Mouse (Mus musculus) cerebellum, adult 9-11 months (tissue): ENCODE data around the gene Rhou.

Experiments used
- DNase-seq: peaks from one replicate; pipeline ENCODE4 v3.0.0; 2022

Gene Rhou

DNA sequence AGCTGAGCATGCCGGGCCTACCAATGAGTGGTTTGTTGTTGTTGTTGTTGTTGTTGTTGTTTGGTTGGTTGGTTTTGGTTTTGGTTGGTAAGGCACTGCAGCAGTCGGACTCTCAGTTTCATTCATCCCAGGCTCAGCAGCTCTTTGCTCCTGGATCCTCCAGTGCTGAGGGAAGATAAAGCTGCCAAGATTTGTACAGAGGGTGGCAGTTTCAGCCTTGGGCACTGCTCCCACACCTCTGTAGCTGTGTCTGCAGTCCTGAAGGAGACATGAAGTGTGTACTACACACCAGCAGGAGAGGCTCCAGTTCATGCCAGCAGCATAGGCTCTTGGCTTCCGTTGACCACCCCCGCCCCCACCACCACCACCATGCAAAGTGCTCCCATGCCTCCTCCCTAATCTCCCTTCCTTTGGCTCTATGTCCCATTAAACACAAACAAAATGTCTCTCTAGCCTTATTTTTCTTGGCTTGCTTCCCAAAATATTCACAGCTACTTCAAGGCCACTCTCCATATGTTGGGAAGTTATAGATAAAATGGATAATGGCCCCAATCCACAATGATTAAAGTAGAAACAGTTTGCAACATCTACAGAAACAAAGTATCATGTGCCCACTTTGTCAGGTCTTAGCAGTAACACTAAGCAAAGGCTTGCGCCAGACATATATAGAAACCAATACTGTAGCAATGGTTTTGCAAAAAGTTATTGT is 2.2 kb upstream of the Rhou start:
- DNase-seq = no peak

DNA sequence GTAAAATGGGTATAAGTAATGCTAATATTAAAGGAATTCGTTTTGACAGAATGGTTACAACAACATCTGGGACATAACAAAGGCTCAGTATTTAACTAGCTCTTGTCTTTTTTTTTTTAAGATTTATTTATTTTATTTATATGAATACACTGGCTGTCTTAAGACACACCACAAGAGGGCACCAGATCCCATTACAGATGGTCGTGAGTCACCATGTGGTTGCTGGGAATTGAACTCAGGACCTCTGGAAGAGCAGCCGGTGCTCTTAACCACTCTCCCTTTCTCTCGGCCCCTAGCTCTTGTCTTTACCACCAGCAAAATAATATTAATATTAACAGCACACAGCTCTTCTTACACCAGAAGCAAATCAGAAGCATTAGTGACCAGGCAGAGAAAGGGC is 1.1 kb upstream of the Rhou start:
- DNase-seq = no peak

DNA sequence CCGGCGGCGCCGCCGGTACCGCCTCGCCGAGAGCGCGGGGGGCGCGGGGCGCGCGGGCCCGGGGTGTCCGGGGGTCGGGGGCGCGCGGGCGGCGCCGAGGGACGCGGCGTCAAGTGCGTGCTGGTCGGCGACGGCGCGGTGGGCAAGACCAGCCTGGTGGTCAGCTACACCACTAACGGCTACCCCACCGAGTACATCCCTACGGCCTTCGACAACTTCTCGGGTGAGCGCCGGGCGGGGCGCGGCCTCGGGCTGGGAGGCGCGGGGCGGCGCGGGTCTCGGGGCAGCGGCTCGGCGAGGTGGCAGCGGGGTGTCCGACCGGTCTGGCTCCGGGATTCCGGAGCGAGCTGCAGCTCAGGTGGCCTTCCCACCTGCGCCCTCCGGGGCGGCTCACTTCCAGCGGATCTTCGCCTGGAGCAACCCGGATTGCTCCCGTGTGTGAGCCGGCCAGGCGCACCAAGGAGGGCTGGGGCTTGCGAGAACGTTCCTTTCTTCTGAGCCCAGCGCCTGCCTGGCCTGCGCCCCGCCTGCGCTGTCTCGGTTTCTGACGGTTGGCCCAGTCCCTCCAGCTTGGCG is 353 bp downstream of the Rhou start:
- DNase-seq = peak; percentile 67

DNA sequence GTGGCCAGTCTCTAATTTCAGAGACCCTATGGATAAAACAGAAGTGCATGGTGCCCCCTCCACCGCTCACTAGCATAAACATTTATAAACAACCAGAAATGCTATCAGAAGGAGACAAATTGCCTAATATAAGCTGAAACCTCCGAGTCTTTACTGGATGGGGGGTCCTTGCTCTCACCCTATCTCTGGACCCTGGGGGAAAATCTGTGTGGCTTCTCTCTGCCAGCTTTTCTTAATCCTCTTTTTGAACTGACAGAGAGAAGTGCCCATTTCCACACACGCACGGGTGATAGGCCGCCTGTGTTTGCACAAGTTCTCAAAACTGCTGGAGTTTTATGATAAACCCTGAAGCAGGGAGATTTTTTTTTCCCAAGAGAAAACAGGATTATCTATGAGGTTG is 1.0 kb downstream of the Rhou start:
- no peak for DNase-seq

DNA sequence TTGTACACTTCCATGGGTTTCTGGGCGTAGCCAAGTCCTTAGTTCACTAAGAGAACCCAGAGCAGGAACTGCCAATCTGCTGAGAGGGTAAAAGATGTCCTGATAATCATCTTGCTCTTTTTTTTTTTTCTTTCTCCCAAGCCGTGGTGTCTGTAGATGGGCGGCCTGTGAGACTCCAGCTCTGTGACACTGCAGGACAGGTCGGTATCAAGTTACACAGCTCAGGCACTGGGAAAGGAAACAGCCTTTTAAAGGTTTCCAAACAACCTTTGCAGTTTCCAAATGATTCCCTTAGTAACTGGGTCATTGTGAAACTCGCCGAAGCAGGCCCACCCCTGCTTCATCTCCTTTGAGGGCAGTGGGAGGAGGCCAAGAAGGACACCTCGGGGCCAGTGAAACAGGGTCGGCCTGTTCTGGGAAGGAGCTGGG is 1.6 kb downstream of the Rhou start:
- DNase-seq = peak; percentile 19

DNA sequence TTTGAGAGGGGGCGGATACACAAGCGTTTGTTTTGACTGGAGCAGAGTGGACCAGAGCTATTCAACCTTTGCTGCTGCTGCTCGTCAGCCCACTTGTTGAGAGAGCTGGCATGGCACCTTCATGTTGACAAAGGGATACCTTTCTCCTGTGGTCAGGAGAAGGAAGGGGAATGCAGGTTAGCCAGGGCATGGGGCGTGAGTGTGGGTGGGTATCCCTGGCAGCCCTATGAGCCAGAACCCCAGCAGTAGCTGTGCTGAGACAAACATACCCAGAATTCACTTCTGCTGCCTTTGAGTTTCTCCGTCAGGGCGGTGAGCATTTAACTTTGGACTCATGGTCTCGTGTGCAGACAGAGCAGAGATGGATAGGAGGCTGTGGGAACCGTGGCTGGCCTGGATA is 4.1 kb downstream of the Rhou start:
- DNase-seq = no peak

DNA sequence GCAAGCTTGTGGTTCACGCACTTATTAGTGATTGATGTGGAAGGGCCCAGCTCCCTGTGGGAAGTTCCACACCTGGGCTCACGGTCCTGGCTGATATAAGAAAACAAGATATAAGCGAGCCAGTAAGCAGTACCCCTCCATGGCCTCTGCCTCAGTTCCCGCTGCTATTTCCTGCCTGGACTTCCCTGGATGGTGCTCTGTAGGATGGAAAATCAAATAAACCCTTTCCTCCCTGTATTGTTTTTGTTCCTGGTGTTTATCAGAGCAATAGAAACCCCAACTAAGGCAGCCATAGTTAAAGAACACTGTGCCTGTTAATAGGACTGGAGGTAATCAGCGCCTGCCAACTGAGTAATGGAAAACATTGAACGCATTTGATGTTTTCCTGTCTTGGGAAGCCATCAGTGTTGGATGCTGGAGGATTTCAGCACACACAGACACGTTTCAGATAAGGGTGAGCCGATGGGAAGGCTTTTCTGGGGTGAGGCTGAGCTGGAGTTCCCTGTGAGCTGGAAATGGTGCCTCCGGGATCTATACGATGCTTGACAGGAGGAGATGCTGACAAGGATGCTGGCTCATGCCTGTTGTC is 5.8 kb downstream of the Rhou start:
- no peak for DNase-seq

DNA sequence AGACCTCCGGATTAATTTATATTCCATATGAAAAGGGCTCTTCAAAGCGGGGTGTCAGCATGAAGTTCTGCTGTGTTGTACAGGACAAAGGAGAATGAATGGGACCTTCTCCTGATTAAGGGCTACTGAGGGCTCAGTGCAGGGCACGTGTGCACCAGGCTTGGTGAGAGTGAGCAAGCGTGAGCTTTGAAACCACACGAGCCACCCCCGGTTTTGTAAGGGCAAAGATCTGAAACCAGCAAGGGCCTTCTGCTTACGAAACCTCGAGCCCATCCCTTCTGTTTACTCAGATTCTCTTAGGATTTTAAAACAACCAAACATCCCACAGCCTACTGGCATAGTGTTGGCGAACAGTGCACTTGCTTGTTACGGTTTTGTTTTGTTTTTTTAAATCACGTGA is 7.8 kb downstream of the Rhou start:
- DNase-seq = no peak

DNA sequence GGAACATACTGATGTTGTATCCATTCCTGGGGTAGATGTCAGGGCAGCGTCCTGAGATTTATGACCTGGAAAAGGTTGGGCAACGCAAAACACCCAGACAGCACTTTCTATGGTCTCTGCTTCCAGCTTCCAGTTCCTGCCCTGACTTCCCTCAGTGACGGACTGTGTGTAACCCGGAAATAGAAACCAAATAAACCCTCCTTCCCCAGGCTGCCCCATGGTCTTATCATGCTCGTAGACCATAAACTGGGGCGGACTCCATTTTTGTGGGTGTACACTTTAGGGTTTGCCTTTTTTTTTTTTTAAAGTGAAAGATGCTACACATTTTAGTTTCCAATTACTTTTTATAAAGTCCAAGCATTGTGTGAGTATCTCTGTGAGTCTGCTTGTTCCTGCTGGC is 11.9 kb downstream of the Rhou start:
- DNase-seq = no peak

DNA sequence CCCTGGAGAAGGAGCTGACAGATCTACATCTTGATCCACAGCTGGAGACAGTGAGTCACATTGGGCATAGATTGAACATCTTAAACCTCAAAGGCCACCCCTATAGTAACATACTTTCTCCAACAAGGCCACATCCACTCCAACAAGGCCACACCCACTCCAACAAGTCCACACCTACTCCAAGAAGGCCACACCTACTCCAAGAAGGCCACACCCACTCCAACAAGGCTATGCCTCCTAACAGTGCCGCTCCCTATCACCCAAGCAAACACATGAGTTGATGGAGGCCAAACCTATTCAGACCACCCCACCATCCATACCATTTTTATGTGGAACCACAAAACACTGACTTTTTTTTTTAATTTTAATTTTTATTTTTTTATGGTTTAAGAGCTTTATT is 13.1 kb downstream of the Rhou start:
- DNase-seq = no peak

DNA sequence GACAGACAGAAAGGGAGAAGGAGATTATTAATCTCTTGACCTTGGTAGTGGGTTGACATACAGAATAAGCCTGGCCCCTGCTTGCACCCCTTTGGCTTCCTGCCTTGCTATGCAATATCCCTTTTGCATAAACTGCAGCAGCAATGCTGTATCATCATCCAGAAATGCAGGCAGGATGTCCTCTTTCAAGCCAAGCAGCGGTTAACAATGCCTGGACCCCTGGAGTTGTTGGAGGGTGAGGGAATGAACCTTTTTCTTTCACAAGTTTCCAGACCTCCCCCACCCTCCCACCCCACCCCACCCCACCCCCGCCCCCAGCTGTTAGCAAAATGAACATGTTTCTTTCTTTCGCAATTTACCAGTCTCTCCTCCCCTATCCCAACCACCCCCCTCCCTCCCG is 15.0 kb downstream of the Rhou start:
- DNase-seq = no peak

DNA sequence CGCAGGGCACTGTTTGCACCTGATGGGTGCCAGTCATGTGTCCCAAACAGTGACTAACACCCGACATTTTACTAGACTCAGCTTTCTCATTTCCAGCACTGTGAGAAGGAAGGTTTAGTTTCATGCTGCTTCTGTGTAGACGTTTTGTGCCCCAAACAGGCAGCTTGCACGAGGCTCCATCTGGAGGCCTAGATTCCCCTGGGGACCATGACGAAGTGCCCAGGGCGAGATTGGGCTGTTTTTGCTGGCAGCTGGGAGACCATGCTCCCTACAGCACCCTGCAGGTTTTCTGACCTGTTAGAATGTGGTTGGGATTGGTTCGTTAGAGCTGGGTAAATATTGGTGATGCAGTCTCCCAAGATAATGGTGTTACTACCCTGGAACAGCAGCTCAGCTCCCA is 17.0 kb downstream of the Rhou start:
- no peak for DNase-seq

DNA sequence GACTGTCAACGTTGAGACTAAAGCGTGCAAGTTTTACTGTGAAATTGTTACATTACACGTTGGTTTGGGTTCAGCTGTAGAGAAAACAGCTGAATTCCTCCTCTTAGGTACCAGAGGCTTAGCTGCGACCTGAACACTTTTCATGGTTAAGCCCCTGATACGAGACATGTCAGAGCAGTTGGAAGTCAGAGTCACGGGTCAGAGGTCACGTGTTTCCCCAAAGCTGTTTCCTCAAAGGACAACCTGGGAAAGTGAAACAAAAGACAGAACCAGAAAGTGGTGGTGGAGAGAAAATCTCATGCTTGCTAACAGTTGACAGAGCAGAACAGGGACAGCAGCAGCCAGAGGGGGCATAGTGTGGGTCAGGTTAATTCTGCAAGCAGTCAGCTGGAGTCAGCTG is 17.7 kb downstream of the Rhou start:
- no peak for DNase-seq

DNA sequence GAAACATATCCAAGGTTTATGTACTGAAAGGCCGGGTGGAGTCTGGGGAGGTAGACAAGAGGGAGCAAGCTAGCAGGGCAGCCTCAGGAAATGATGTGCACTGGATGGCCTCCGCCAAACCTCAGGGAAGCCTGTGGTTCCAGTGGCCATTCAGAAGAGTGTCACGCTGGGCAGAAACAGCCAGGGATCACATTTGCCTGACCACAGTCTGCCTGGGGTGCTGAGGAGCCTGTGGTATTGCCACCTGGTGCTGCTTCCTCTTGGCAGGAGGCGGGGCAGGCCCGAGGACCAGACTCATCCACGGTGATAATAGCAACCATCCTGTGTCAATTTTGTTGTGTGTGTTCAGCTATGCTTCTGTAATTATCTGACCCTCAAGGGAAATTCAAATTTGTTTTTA is 18.9 kb downstream of the Rhou start:
- no peak for DNase-seq

DNA sequence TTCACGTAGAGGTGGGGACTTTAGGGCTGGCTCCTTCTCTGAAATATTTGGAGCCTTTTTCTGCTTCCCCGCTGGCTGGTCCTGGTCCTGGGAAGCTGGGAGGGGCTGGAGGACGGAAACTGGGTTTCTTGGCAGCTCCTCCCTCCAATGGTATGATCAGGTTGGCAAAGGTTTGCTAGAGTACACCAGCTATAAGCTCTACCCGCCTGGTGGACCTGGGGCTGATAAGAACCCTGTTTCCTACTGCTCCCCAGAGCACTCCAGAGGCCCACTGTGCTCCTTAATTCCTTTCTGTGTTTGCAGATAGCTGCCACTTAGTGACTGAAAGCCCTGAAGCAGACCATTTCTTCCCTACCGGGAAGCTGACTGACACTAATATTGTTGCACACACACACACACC is 21.9 kb downstream of the Rhou start:
- DNase-seq = no peak

DNA sequence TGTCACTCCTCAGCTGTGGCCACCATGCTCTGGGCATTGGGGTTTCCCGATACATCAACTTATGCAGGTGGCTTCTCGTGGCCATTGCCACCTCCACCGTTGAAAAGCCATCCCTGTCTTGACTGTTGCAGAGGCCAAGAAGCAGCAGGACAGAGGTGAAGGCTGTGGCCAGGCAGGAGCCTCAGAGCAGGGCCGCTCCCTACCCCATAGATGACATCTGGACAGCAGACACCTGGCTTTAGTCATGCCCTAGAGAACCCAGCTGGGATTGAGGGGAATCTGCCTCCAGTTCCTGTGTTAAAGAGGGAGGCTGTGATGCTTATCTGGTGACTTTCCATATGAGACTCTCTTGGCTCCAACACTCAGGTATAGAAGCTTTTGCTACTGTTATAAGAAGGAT is 24.7 kb downstream of the Rhou start:
- no peak for DNase-seq

DNA sequence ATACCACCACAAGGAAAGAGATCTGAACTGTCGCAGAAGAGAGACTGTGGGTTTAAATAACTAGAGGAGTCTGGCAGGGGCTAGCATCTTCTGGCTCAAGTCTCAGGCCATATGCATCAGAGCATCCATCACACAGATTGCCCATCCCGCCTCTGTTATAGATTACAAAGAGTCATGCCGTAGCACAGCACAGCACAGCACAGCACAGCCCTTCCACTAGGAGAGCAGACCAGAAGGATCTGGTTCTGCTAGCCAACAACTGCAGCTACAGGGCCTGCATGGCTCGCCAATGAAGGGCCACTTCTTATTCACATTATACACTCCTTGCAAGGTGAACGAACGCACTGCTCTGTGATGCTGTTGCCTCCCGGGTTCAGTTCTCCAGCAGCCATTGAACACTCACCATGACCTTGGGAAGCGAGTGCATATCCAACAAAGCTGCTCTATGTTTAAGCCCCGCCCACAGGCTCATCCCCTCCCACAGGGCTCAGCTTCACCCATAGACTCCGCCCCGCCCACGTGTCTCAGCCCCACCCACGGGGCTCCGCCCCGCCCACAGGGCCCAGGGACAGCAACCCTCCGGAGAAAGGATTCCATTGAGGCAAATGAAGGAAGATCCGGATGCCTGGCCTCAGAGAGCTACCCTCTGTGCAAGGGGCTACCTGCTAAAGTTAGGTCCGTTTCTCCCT is 28.5 kb downstream of the Rhou start:
- DNase-seq = peak; percentile 14

DNA sequence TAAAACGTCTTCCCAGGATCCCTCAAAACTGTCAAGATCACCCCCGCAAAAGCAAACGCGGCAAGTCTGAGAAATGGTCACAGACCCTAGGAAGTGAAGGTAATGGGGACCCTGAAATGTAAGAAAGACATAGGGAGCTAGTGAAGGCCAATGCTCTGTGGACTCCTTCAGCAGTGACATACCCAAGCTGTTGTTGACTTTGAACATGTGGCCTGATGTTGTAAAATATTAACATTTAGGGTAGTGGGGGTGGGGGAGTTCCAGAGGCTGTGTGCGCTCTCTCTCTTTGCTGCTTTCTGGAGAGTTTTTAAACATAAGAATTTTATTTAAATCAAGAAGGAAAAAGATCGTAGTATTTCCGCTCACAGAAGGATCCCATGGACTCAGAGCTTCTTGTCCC is 29.6 kb downstream of the Rhou start:
- DNase-seq = no peak

DNA sequence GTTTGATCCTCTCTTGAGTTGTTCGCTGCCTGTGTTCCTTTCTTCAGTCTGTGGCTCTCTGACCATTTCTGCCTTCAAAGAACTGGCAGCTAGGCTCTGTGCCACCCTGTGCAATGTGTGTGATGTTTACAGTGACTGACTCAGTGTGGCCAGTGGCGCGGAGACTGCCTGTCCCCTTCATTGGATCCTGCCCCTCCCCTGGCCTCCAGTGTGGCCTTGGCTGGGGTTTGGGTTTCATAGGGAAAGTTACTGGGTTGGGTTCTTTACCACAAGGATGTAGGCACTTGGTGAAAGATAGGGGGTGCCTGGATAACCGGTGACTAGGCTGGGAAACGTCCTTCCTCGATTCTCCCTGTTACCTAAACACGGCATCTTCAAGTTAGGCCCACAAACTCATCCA is 31.1 kb downstream of the Rhou start:
- no peak for DNase-seq

DNA sequence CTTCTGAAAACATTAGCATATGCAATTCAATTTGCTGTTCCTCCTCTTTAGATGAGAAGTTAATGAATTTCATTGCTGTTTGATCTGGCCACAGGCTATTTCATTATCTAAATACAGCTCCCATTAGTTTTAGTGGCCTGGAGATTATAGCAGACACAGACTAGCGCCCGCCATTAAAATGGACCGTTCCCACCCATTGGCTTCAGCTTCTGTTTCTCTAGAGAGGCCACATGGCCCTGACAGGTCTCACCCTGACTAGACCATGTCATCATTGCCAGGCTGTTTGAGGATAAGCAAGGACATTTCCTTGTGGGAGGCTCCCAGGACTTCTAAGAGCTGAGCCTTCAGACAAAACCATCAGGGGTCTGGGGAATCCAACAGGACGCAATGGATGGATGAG is 31.7 kb downstream of the Rhou start:
- DNase-seq = no peak

DNA sequence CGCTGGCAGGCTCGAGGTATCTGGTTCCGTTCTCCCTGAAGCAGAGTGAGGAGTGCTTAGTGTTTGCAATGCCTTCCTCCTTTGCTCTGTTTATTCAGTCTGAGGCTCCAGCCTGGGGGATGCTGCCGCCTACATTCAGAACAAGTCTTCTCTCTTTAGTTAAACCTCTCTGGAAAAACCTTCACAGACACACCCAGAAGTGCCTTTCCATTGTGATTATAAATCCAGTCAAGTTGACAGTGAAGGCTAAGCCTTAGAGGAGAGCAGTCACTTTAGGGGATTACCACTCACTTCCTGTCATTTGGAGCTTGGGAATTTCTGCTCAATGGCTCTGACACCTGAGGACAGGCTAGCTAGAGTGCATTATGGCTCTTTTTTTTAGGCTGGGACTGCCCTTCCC is 34.1 kb downstream of the Rhou start:
- no peak for DNase-seq

DNA sequence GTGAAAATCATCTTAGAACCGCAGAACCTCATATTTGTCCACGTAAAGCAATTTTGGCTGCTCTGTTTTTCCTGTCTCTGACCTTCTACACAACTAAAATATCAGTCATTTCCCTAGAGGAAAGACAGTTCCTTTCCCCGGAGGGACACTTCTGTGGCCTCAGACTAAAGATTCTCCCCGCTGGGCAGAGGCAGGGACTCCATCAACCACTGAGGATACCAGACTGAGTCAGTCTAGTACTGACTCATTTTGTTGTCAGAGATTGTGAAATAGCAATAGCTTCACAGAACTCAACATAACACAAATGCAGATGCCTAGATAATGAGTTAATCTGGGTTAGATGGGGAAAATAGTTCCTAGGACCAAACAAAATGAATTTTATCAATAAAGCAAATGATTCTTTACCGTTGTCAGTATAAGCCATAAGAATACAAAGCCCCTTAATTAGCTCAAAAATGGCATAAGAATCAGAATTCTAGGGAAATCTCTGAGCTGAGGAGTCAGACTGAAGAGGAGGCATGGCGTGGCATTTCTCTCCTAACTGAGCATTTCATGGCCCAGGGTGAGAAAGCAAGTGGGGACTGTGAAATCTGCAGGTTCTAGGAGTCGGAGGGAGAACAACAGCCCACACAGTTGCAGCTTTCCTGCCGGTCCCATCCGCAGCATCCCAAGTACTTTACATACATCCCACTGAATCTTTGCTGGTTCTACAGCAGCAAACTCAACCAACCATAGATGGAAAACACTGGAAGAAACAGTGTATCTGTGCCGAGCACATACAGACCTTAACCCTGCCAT is 38.6 kb downstream of the Rhou start:
- DNase-seq = no peak

DNA sequence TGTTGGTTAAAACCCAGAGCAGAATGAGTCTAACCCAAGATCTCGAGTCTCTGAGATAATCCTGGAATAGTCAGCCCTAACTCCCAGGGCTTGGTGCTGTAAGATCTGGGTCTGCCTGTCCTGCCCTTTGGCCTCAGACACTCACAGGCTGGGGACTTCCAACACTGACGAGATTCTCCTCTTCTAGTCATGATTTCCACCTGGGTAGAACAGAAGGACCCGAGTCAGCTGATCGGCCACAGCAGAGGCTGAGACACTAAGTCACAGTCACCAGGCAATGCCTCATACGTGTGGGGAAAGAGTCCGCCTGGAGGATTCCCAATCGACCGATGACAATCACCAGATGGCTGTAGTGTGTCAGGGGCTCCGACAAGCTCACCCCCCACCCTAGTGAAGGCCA is 42.4 kb downstream of the Rhou start:
- no peak for DNase-seq
